Mouse (Mus musculus): ENCODE measurements around the gene Btbd35f11. TPM values are rescaled to one million over a fixed set of nuclear protein-coding genes. Genes with fewer than 3 reads are reported as not detected.
"Not testable (repeated sequence)": the region's sequence is repeated elsewhere in the genome, so short reads cannot be mapped to it uniquely, and the experiment has no call there.

Gene Btbd35f11
- not detected for total RNA-seq (2021)
- long read RNA-seq, experiment 1, result 0 reads
- long read RNA-seq, experiment 2, result 0 reads

DNA sequence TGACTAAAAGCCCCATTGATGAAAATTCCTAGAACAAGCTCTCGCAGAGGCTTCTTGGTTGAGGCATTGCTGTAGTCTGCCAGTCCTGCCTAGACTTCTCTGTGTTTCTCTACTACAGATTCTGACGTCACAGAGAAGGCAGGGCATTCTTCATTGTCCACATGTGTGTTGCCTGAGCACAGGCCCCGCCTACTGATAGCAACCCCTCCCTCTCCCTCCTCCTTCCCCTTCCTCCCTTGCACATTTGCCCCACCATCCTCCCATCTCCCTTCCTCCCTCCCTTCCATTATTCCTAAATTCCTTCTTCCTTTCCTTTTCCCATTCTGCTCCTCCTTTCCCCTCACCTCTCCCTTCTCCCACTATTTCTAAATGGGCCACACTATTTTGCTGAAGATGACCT, at the start of gene Btbd35f11:
Btbd35f11 (minus strand) TSS at position 101 of the 400 bp plus-strand sequence.
- DNase-seq, result not testable (repeated sequence)

DNA sequence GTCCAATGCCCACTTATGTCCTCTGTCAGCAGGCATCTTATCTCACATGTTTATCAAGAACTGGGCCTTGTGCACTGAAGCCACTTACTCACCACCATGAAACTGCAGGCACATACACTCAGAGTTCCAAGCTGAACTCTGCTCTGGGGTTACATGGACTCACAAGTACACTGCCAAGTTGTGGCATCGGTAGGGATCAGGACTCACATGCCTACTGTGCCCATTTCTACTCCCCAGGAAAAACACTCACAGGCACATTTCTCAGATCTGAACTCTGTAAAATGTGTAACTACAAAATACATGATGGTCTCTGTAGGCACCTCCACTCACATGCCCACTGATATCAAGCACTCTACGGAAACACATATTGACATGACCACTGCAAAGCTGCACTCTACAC, 33.5 kb downstream of the Btbd35f11 start:
- DNase-seq, result not testable (repeated sequence)

Other genes with a start within 250 kb of the Btbd35f11 start
- gene Btbd35f24, start 247.9 kb downstream of the Btbd35f11 start, total RNA-seq (2021), result not detected

Data from gastrocnemius, postnatal 10 days (tissue).